Mouse (Mus musculus) frontal cortex, postnatal 10 days (tissue): ENCODE measurements around the gene Srsf4.

ENCODE experiments used
- DNase-seq, 2 experiments: peaks; one replicate each; pipeline ENCODE4 v3.0.0; 2022; ENCODE audit warnings: low spot score in 2 of 2, mixed read lengths in 1 of 2

Gene Srsf4

GRCm38 (mm10) chr4:131872672-131873292, 635 bp upstream of the Srsf4 start:
- DNase-seq = no peak

DNA sequence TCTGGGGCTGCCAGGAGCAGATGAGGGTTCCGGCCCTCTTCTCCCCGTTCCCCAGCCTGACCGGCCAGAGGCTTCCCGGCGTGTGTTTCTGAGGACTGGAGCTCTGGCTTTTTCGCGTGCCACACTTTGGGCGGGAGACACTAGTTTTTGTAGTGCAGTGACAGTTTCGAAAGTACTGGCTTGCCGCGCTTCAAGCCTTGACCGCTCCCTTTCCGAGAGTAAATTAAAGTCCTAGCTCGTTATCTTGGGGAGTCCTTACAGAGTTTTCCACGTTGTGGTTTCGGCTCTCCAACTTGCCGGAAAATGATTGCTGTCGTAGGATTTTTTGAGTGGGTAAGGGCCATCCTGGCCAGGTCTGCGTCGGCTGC, 736 bp downstream of the Srsf4 start:
- no peak for DNase-seq

DNA sequence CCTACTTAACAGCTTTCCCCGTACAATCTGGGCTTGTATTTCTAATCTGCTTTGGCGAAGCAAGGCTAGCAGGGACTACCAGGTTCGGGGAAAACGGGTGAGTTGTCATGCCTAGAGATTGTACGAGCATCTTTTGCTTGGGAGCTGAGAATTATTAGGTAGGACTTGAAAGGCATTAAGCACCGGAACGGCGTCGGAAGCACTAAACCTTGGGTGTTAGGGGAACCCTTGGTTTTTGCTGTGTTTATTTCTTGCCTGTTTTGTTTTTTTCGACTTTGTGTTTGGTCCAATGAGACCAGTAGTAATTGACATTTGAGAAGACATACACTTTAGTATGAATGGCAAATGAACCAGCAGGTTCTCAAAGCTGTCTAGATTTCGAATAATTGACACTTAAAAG, 1.1 kb downstream of the Srsf4 start:
- DNase-seq = no peak

DNA sequence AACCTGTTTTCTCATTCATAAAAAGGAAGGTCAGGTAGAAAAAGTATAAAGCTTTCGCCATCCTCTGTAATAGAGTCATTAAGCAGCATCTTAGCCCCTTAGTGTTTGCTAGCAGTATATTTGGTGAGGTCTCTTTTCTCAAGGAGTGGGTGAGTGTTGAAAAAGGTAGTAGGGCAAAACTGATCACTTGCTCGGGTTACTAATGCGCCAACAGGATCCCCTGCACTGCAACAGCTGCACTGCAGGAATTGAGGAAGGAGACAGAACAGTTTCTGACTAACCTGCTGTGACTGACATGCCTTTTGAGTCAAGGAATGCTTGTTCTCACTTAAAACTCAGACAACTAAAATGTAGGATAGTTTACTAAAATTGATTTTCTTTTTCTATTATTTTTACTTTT, 1.8 kb downstream of the Srsf4 start:
- DNase-seq = no peak

DNA sequence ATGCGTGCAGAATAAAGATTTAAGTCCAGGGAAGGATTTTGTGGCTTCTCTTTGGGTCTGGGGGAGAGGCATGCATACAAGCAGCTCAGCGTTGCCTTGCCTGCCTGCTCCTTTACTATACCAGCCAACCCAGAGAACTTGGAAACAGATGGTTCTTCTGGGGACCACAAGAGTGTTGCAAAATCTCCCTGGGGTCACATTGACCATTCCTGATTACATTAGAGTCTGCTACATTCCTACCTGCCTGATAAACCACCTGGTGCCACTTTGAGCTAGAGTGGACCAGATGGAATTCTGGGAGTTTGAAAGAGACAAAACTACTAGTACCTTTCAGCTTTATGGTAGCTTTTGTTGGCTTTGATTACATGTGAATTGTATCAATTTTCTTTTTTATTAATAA, 3.4 kb downstream of the Srsf4 start:
- DNase-seq = no peak

DNA sequence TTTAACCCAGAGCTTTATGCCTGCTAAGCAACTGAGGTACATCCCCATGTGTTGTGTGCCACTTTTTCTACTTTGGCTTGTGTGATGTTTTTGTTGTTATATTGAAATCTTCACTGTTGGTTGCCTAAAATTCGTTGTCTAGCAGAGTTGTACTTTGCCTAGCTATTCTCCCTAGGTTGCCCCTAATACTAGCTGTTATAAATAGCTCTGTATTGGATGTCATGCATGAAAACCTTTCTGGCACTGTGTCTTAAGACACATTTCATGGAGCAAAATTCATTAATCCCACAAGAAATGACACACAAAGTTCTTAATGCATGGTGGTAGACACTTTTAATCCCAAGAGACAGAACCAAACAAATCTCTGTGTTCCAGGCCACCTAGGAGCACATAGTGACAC, 6.3 kb downstream of the Srsf4 start:
- no peak for DNase-seq

DNA sequence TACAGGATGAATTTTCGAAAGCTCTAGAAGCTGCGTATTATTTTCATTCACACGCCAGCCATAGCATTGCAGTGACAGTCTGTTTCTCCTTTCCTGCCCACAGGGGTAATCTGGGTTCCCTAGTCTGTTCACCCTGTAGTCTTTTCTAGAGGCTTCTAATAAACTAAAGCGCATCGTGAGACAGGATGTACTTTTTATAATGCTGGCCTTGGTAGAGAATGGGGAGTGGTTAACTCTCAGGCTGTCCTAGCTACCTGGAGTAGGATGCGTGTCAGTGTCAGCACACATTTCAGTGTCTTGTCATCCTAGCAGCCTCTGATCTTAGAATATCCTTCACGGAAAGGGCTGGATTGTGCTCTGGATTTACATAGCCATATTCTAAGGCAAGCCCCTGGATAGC, 7.9 kb downstream of the Srsf4 start:
- DNase-seq = no peak

DNA sequence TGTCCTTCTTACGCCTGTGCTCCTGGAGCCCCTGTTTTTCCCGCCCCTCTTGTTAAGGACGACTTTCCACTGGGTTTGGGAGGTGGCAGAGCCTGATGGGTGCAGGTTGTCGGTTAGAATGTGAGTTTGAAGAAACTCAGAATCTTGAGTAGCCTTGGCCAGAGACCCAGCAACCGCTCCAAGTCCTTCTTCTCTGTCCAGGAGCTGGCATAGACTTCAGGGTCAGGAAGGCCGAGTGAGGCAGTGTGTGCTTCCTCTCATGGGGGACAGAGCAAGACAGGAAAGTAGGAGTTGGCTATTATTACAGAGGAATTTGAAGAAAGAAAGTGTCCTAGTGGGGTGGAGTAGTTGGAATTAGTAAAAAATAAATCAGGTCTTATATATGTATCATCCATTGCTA, 10.2 kb downstream of the Srsf4 start:
- DNase-seq = no peak

- DNase-seq = no peak
These were observed 12.0 kb downstream of the Srsf4 start for GRCm38 (mm10) chr4:131885376-131885775.

DNA sequence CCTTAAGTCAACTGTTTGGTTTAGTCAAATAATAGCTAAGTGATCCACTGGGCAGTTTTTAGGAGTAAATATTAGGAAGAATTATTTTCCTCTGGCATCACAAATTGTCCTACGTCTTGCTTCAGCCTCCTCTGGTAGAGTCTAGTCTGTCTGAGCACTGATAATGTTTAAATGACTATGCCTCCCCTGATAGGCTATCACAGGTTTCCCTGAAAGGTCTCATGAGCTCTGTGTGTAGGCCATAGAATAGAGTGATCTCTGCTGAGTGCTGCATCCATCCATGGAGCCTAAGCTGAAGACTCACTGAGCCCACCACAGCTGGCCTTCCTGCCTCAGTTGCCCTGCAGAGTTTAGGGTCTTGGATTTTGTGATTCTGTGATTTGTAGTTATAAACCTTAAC, 15.1 kb downstream of the Srsf4 start:
- DNase-seq = no peak

GRCm38 (mm10) chr4:131890692-131891091, 17.3 kb downstream of the Srsf4 start:
- no peak for DNase-seq

DNA sequence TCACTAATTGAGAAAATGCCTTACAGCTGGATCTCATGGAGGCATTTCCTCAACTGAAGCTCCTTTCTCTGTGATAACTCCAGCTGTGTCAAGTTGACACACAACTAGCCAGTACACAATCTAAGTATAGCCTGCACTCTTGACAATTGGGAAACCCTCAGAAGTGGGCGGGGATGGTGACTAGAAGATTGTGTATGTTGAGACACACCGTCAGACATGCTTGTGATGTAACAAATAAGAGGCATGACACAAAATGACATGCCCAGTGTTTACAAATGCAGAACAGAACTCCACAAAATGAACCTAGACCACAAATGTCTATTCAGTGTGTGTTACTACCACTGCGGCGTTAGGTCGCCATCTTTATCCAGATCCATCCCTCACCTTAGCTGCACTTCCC, 23.7 kb downstream of the Srsf4 start:
- DNase-seq = no peak

DNA sequence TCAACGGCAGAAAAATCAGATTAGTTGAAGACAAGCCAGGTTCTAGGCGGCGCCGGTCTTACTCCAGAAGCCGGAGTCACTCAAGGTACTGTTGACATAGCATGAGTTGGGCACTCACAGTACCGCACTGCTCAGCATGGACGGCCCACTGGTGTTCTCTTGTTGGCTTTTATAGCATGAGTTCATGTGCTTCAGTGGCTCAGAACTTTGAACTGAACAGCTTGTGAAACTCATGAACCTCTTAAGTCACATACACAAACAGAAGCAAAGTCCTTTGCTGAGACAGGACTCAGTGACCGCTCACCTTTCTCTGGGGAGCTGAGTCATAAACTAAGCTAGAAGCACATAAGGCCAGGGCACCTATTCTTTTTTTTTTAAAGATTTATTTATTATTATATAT, 24.4 kb downstream of the Srsf4 start:
- DNase-seq = no peak

DNA sequence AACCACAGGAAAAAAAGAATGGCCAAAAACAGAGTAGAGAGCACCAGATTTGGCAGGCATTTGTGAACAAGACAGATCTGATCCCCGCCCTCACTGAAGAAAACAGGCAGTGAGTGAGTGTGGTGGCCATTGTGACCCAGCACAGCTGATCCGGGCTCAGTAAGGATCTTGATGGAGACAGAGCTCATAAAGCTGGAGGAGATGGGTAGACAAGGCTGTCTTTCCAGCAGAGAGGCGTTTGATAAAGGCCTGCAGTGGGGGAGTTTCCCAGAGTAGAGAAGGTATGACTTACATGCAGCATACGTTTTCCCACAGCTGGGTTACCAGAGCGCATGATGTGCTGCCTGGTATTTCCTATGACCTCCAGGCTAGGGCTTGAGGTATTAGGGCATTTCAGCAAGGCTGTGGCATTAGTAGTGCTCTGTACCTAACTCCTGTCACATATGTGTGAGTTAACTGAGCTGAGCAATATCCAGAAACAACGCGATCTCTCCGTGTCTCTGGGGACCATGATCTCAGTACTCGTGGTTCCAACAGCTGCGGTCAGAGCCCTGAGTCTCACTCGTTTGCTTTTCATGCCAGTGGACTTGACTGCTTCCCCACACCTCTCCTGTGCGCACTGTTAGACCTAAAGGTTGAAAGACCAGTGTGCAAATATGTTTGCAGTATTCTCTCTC, 25.2 kb downstream of the Srsf4 start:
- DNase-seq = no peak

GRCm38 (mm10) chr4:131899180-131899554, 25.8 kb downstream of the Srsf4 start:
- DNase-seq = no peak

- DNase-seq = no peak
These were observed 27.7 kb downstream of the Srsf4 start for GRCm38 (mm10) chr4:131901090-131901489.

DNA sequence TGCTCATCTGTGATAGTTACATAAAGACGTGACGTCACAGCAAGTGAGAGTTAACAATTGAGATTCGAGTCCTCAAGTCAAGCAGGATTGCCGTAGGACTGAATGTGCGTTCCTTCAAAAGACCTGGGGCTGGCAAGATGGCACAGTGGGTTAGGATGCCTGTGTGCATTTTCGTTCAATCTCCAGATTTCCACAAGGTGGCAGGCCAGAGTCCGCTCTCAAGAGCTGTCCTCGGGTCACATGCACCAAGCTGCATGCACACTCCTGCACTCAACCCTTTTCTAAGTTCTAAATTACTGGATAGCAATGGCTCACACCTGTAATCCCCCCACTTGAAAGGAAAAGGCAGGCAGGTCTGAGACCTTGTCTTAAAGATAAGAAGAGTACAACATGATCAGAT, 31.1 kb downstream of the Srsf4 start:
- DNase-seq = peak in 1 of 2 experiments; percentile 53

GRCm38 (mm10) chr4:131906423-131906822, 33.0 kb downstream of the Srsf4 start:
- no peak for DNase-seq

- DNase-seq = no peak
These were observed 34.5 kb downstream of the Srsf4 start for GRCm38 (mm10) chr4:131907912-131908311.

GRCm38 (mm10) chr4:131910237-131910994, 37.0 kb downstream of the Srsf4 start:
- no peak for DNase-seq

GRCm38 (mm10) chr4:131911521-131911920, 38.1 kb downstream of the Srsf4 start:
- no peak for DNase-seq

GRCm38 (mm10) chr4:131913526-131913925, 40.1 kb downstream of the Srsf4 start:
- no peak for DNase-seq

DNA sequence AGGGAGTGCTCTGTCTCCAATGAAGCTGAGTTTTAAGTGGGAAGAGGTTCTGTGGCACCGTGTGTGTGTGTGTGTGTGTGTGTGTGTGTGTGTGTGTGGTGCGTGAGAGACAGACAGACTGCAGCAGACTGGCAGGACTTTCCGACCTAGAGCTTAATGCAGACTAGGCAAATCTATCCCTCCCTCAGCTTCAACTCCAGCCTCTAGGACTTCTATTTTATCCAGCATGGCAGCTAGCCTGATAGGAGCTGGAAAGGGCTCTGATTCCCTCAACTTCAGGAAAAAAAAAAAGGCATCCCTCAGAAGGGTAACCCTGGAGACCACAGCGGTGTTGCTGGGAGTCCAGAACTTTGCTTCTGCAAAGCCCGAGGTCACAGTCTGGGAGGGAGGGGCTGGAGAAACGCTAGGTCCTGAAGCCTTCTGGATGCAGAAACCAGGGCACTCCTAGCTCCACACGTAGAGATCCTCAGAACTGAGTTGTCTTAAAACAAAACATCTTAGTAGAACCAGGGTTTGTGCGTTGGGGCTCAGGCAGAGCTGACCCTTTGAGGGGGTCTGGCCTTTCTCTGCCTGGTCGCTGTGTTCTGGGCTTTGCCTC, 40.7 kb downstream of the Srsf4 start:
- no peak for DNase-seq
